Mouse (Mus musculus): ENCODE measurements around the gene Fau. TPM values are rescaled to one million over a fixed set of nuclear protein-coding genes. Genes with fewer than 3 reads are reported as not detected.

The Fau gene
- 2,994 and 3,021 TPM in 2 replicates for total RNA-seq (2017)

DNA sequence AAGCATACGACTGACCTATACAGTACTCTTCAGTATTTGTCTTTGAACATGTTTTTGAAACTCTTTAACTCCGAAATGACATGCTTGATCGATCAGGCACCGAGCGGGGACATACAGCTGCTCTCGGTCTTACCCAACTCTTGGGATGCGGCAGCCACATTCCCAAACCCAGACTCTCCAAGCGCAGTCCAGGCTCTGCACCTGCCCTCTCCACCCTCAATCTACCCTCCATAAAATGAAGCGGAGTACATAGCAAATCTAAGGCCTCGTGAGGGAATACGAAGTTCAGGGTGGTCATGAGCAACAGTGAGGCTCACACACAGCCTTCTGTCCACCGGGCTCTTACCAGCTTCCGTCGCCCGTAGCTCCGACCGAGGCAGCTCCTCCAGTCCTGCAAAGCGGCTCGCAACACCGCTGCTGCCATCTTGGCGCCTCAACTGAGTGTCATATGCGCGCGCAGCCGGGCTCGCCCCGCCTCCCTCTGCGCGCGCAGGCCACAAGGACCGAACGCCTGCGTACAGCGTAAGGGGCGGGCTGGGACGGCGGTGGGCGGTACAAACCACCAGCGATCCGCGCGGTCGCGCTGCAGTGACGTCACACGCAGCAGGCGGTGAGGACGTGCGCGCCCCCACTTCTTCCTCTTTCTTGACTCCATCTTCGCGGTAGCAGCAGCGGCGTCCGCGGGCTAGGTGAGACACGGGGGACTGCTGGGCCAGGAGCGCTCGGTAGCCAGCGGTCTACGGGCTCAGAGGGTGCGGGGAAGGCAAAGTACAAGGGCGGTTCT lies at the start of gene Fau, which contains the start of gene Mrpl49:
Gene Fau, plus strand, starts transcription at position 532 of the 784 bp plus-strand sequence.
Gene Mrpl49, minus strand, starts transcription at position 473 of the 784 bp plus-strand sequence.
- ATAC-seq (ENCODE audit: extremely low read depth, insufficient number of reproducible peaks, low FRiP score, poor library complexity, severe bottlenecking), result peak; percentile 76

DNA sequence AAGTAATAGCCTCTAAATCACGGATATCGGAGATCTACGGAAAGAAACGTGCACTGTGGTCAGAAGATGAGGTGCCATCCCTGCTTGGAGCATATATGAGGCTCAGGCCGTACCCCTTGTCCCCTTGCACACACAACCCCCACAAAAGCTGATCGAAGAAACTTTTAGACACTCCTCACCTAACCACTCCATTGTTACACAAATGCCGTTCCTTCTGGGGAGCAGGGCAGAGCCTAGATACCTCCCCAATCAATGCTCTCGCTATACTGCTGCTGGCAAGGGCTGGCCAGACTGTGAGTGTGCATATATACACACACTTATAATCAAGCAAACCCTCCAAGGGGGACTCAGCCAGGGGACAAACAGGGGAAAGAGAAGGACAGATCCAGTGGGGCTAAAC lies 48.5 kb upstream of the Fau start:
- ATAC-seq (ENCODE audit: extremely low read depth, insufficient number of reproducible peaks, low FRiP score, poor library complexity, severe bottlenecking), result no peak

DNA sequence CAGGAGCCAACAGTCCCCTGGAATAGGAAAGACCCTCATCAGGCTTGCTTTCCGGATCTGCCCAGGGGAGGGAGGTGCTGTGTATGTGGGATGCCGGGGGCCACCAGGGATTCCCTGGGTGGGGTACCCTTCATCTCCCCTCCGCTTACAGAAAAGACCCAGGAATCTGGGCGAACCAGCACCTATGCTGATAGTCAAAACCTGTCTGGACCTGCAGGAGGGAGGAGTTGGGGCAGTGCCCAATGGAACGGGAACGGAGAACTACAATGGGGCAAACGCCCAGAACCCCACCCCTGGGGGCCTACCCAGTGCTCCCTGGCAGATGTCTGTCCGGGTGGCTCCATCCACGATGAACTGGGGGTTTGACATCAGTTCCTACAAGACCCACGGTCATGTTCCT lies 44.0 kb upstream of the Fau start:
- no peak for ATAC-seq (ENCODE audit: extremely low read depth, insufficient number of reproducible peaks, low FRiP score, poor library complexity, severe bottlenecking)

DNA sequence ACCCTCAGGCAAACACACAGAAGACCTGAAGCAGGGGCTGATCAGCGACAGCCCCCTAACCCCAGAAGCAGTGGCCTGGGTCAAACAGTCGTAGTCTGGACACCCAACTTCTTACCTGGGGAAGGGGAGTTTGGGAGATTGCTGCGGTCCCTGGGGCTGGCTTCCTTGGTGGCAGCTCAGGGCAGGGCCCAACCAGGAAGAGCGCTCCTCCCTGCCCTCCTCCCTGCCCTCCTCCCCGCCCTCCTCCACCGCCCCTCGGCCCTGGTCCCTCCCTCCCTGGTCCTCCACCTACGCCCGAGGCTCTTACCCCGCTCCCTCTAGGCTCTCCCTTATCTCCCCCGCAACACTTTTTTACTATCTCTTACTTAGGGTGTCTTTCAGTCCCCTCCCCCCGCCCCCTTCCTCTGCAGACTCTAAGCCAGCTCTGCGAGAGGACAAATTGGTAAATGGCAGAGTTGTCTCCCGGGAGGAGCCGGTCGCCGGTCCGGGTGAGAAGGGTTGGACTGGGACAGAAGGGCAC lies 42.6 kb upstream of the Fau start:
- ATAC-seq (ENCODE audit: extremely low read depth, insufficient number of reproducible peaks, low FRiP score, poor library complexity, severe bottlenecking), result peak; percentile 32; the same call in 1 of the 2 replicates

DNA sequence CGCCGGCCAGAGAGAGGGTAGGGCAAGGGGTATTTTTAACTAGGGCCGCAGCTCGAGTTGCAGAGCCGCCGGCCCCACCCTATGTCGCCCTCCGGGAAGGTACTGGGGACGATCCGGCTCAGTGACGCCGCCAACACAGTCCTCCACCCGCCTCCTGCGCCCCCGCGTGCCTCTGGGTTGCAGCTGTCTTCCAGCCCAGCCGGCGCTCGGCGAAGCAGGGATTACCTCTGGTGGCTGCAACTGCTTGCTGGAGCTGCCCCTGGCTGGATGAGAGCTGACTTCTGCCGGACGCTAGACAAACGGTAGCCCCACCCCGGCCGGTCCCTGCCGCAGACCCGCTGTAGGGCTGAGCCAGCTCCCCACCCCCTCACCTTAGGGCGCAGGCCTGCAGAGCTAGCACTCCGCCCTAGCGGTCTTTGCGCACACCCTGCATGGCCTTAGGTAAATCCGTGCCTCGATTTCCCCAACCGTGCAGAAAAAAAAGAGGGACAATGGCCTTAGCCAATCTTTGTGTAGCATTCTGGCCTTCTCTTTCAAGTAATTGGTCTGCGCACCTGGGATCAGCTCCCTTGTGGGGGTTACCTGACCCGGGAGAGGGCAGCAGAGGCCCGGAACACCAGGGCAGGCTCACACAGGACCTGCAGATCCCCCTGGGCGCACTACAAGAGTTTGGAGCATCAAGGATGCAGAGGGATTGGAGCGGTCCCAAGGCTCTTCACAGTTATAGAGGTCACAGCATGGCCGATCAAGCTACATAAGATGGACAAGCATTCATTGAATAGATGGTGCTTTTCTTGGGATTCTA lies 41.9 kb upstream of the Fau start, which contains the start of gene Capn1:
Gene Capn1, minus strand, starts transcription at position 387 of the 805 bp plus-strand sequence.
- ATAC-seq (ENCODE audit: extremely low read depth, insufficient number of reproducible peaks, low FRiP score, poor library complexity, severe bottlenecking), result peak; percentile 34

DNA sequence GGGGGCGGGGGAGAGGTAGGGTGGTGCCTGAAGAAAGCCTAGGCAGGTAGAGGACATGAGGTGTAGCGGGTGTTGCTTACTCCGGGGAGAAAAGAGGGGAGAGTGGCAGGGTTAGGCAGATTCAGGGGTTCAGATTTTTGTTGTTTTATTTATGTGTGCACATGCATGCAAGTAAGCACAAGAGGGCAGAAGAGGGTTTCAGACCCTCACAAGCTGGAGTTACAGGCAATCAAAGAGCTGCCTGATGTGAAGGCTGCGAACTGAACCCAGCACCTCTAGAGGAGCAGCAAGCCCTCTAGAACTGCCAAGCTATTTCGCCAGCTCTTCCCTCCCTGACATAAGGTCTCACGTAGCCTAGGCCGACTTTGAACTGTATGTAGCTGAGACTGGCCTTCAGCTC lies 41.1 kb upstream of the Fau start:
- ATAC-seq (ENCODE audit: extremely low read depth, insufficient number of reproducible peaks, low FRiP score, poor library complexity, severe bottlenecking), result no peak

DNA sequence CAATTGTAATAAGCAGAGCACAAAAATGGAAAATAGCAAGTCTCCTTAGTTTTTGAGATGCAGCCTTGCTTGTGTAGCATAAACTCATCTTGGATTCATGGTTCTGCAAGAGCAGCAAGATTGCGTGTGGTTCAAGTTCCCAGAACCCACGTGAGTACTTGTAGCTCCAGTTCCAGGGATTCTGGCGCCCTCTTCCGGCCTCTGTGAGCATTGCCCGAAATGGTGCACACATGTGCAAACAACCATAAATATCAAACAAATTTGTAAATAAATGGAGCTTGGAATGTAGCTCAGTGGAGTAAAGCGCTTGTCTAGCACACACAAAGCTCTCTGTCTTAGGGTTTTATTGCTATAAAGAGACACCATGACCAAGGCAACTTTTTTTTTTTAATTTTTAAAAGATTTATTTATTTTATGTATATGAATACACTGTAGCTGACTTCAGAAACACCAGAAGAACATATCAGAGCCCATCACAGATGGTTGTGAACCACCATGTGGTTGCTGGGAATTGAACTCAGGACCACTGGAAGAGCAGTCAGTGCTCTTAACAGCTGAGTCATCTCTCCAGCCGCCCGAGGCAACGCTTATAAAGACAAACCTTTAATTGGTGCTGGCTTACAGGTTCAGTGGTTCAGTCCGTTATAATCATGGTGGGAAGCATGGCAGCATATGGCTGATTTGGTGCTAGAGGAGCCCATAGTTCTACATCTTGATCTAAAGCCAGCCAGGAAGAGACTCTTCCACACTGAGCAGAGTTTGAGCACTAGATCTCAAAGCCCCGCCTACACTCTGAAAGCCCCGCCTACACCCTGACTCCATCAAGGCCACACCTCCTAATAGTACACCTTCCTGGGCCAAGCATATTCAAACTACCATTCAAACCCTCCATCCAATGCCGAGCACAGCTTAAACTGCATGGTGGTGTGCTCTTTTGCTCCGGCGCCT lies 39.2 kb upstream of the Fau start:
- peak; percentile 68 for ATAC-seq (ENCODE audit: extremely low read depth, insufficient number of reproducible peaks, low FRiP score, poor library complexity, severe bottlenecking)

DNA sequence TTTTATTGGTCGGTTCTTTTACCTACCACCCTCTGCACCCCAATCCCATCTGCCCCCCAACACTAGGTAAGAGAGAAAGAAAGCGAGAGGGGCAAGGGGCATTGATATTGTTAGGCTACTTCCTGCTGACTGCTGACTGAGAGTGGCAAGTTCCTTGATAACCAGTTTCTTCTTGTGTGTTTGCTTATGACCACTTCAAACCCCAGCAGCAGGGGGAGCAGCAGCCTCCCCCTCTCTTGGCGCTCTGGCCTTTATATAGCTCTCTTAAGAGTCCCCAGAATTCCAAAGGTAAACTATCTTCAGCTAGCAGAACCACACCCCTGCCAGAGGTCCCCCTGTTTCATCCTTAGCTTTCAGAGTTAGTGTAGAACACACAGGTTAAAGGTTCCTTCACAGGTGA lies 37.4 kb upstream of the Fau start:
- no peak for ATAC-seq (ENCODE audit: extremely low read depth, insufficient number of reproducible peaks, low FRiP score, poor library complexity, severe bottlenecking)

DNA sequence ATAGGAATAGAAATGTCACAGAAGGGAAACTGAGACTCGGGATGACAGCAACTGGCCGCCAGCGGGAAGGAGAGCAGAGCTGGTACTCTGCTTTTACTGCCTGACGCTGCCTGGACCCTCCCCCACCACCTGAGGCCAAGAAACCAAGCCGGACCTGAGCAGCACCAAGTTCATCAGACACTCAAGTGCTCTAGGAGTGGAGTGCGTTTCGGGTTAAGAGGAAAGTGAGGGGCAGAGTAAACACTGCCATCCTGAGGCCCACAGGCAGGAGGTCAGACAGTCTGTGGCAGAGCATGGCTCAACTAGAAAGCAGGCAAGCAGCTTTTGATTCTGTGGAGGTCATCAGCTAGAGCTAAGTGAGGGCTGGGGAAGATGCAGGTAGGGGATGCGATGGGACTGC lies 34.6 kb upstream of the Fau start:
- ATAC-seq (ENCODE audit: extremely low read depth, insufficient number of reproducible peaks, low FRiP score, poor library complexity, severe bottlenecking), result no peak

DNA sequence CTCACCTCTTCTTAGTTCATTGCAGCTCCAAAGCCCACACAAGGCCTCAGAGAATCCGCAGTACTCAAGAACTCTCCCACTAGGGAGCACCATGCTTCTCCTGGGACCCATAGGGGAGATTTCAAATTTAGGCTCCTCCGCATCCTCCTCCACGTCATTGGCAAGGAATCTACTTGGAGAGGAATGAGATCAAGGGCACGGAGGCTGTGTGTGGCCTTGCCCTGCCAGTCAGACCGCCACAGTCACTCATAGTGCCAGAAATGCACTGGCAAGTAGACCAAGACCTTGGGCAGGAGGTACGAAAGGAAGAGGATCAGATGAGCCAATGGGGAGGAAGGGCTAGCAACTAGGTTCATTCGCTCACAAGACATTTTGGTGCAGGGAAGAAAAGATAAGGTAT lies 33.7 kb upstream of the Fau start:
- ATAC-seq (ENCODE audit: extremely low read depth, insufficient number of reproducible peaks, low FRiP score, poor library complexity, severe bottlenecking), result no peak

DNA sequence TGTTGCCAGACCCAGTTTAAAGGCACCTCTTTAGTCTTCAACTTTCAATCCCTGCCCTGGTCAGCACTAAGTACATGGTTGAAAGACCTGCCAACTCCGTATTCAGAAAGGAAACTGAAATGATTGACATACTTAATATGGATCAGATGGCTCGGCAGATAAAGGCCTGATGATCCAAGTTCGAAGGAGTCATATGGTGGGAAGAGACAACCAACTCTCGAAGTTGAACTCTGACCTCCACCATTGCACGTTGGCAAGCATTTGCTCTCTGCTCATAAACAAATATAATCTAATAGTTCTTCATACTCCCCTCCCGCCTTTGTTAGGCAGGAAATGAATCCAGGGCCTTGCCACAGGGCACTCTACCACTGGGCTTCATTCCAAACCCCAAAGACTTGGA lies 28.7 kb upstream of the Fau start:
- no peak for ATAC-seq (ENCODE audit: extremely low read depth, insufficient number of reproducible peaks, low FRiP score, poor library complexity, severe bottlenecking)

DNA sequence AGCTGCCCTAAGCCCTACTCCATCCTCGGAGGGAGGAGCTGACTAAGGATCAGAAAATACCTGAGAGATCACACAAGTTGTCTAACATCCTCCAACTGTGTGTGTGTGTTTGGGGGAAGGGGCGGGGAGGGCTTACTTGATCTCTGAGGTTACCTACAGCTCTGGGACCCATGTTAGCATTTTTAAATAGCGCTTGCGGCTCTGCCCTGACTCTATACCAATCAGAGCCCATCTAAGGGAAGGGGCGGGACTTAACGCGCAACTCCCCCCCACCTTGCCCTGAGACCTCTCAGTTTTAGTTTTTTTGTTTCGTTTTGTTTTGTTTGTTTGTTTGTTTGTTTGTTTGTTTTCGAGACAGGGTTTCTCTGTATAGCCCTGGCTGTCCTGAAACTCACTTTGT lies 28.2 kb upstream of the Fau start:
- ATAC-seq (ENCODE audit: extremely low read depth, insufficient number of reproducible peaks, low FRiP score, poor library complexity, severe bottlenecking), result no peak

DNA sequence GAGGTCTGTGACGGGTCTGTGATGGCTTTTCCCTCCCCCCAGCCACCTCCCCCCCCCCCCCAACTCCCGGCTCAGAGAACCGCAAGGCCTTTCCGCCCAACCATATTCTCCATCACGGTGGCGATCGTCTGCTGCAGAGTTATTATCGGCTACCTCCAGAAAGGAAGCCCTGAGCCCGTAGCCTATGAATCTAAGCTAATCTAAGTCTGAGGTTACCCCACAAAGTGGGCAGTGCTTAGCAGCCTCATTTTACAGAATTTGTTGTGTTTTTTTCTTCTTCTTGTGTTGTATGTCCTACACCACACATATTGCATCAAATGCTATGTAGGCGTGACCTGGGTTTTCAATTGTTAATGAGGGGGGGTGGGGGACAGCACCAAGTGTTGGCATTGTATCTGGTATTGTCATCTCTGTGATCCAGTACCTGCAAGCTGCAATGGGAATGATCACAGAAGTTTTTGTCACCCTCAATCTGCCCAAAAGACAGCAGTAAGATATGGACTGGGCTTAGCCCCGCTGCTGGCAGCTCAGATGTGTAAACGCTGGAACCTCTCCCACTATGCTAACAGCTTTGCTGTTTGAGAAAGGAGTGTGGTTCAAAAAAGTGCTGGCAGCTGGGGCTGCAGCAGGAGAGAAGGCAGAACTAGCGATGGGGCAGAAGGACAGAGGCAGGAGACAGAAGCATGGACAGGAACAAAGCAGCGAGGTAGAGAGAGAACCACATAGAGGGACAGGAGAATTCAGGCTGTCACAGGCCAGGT lies 26.9 kb upstream of the Fau start:
- ATAC-seq (ENCODE audit: extremely low read depth, insufficient number of reproducible peaks, low FRiP score, poor library complexity, severe bottlenecking), result no peak

DNA sequence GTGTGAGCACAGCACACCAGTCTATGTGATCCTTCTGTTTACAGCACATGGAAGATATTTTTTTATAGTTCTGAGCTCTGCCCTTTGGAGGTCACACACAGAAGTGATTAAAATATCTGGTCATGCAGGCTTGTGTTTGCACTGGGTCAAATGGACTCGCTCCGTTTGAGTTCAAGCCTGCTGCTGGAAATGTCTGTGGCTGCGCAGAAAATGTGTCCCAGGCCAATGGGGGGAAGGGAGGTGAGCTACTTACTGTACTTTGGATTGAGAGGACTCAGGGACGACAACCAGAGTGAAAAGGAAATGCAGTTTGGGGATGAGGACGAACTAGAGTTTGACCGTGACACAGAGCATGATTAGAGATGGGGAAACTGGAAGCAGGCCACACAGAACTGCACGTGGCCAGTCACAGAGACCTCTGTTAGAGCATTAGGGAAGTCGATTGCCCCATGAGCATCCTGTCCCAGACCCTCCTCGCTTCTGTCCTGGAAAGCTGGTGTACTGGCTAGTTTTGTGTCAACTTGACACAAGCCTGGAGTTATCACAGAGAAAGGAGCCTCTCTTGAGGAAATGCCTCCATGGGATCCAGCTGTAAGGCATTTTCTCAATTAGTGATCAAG lies 21.6 kb upstream of the Fau start:
- ATAC-seq (ENCODE audit: extremely low read depth, insufficient number of reproducible peaks, low FRiP score, poor library complexity, severe bottlenecking), result no peak

DNA sequence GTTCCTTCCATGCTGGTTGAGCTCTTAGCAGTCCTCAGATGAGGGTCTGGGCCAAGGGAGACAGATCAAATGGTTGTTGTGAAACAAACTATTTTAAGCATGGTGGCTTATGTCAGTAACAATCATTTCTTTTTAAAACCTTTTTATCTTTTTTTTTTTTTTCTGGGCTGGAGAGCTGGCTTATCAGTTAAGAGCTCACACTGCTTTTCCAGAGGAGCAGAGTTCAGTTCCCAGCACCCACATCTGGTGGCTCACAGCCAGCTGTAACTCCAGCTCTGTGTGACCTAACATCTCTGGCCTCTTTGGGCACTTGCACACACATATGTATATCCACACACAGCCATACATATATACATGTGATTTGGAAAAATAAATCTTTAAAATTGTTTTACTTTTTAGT lies 19.9 kb upstream of the Fau start:
- no peak for ATAC-seq (ENCODE audit: extremely low read depth, insufficient number of reproducible peaks, low FRiP score, poor library complexity, severe bottlenecking)

DNA sequence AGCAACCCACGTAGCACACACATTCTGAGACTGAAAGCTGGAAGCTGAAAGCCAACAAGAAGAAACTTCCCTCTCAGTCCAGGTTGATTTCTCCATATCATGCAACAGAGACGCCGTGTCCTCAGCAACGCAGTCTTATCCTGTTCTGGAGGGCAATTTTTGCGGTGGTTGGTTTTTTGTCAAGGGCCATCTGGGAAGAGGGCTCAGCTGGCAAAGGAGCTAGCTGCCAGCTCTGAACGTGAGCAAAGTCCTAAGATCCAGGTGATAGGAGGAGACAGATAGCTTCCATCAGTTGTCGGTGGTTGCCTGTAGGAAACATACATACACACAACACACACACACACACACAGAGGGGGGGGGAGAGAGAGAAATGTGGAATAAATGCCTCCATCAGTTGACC lies 19.3 kb upstream of the Fau start:
- ATAC-seq (ENCODE audit: extremely low read depth, insufficient number of reproducible peaks, low FRiP score, poor library complexity, severe bottlenecking), result no peak

DNA sequence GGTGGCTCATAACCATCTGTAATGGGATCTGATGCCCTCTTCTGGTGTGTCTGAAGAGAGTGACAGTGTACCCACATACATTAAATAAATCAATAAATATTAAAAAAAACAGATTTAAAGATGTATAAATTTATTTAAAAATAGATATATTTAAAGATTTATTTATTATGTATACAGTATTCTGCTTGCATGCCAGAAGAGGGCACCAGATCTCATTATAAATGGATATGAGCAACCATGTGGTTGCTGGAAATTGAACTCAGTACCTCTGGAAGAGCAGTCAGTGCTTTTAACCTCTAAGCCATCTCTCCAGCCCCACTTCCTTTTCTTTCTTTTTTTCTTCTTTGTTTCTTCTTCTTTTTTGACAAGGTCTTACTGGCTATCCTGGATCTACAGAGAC lies 17.6 kb upstream of the Fau start:
- ATAC-seq (ENCODE audit: extremely low read depth, insufficient number of reproducible peaks, low FRiP score, poor library complexity, severe bottlenecking), result no peak

DNA sequence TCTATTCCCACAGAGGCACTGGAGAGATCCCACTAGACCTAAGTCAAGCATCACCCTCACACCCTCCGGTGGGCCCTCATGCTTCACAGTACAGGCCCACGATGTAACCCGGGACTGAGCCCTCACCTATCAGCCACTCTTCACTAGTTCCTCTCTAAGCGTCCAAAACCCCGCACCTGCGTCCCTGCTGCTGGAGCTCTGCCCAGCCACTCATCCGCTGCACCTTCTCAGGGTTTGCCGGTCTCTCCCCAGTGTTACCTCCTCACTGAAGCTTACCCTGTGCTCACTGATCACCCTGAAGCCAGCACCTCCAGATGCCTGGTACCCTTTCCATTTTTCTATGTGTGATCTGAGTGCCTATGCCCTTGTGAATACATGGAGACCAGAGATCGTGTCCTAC lies 15.4 kb upstream of the Fau start:
- no peak for ATAC-seq (ENCODE audit: extremely low read depth, insufficient number of reproducible peaks, low FRiP score, poor library complexity, severe bottlenecking)

All from neutrophil, adult 5-6 weeks (primary cell).